Mouse (Mus musculus) heart, embryonic 14.5 days (tissue): ENCODE measurements around the gene Gm17087. TPM values are rescaled to one million over a fixed set of nuclear protein-coding genes. Genes with fewer than 3 reads are reported as not detected.

ENCODE experiments used
- ATAC-seq: fragments of 200-750 bp; cut with Nextera tagmentation; 2 replicates; pipeline ENCODE4 v1.8.0; 2017; ENCODE audit warnings: low read depth, moderate TSS enrichment; ENCODE audit not compliant: insufficient number of reproducible peaks, insufficient read depth, low FRiP score
- H3K27ac ChIP-seq, 2 experiments: fragments of 200-500 bp in 1 of 2; fragments of 300-500 bp in 1 of 2; sonication (generic) in 1 of 2; replicated peaks in 1 of 2; 2 replicates each; pipeline ENCODE4 v1.5.1; 2012 to 2014; ENCODE audit warnings: low read depth in 2 of 2, low read length in 2 of 2, control low read depth in 1 of 2, mild to moderate bottlenecking in 1 of 2, mixed read lengths in 1 of 2; ENCODE audit not compliant: control insufficient read depth in 1 of 2, insufficient read depth in 1 of 2
- H3K27me3 ChIP-seq: fragments of 300-500 bp; sonication (generic); 2 replicates; pipeline ENCODE4 v1.6.1; 2014; ENCODE audit warnings: mild to moderate bottlenecking, low read length, control low read depth; ENCODE audit not compliant: control insufficient read depth, insufficient read depth
- H3K36me3 ChIP-seq: fragments of 300-500 bp; sonication (generic); 2 replicates; pipeline ENCODE4 v1.6.1; 2014; ENCODE audit warnings: mild to moderate bottlenecking, control low read depth, low read length, mixed read lengths; ENCODE audit not compliant: control insufficient read depth, insufficient read depth
- H3K4me1 ChIP-seq, 2 experiments: fragments of 200-500 bp in 1 of 2; fragments of 300-500 bp in 1 of 2; sonication (generic) in 1 of 2; 2 replicates each; pipeline ENCODE4 v1.6.1; 2012 to 2014; ENCODE audit warnings: low read length in 2 of 2, control low read depth in 1 of 2, mixed read lengths in 1 of 2; ENCODE audit not compliant: control insufficient read depth in 2 of 2, insufficient read depth in 2 of 2
- H3K4me2 ChIP-seq: fragments of 300-500 bp; sonication (generic); 2 replicates; pipeline ENCODE4 v1.6.1; 2014; ENCODE audit warnings: mild to moderate bottlenecking, low read length
- H3K4me3 ChIP-seq, 2 experiments: fragments of 200-500 bp in 1 of 2; fragments of 300-500 bp in 1 of 2; sonication (generic) in 1 of 2; 2 replicates each; pipeline ENCODE4 v1.5.1; 2012 to 2014; ENCODE audit warnings: low read length in 2 of 2, mild to moderate bottlenecking in 2 of 2, control low read depth in 1 of 2, low read depth in 1 of 2, moderate library complexity in 1 of 2; ENCODE audit not compliant: control insufficient read depth in 1 of 2, insufficient read depth in 1 of 2
- H3K9ac ChIP-seq: fragments of 300-500 bp; sonication (generic); 2 replicates; pipeline ENCODE4 v1.6.1; 2014; ENCODE audit warnings: mild to moderate bottlenecking, low read length
- H3K9me3 ChIP-seq: fragments of 300-500 bp; sonication (generic); 2 replicates; pipeline ENCODE4 v1.6.1; 2016; ENCODE audit warnings: low read length, control low read depth; ENCODE audit not compliant: control insufficient read depth
- WGBS: fragments of 180-500 bp; shearing (Covaris S2); extraction: QIAGEN DNeasy Blood & Tissue Kit; methylation state at CpG from one replicate; pipeline ENCODE4 v1.1.7; 2014; 5-methylcytosine and 5-hydroxymethylcytosine counted together
- polyA plus RNA-seq: library from polyadenylated mRNA; unstranded; fragments of >200 nt; fragmentation: Nextera tagmentation; extraction: Ambion mirVana; gene quantifications from 2 replicates; pipeline ENCODE4 v1.2.1, GENCODE M21; 2014

The Gm17087 gene
- polyA plus RNA-seq, 1 experiment from 2014 or later: not detected

- no peaks in the 10 kb centered on the region for H3K9me3 ChIP-seq
- H3K4me1 ChIP-seq: peaks cover 7 to 11% of the 10 kb centered on the region in 2 experiments
- peak overlapping the region; percentile 52 to 60 for H3K4me3 ChIP-seq
- no peak for ATAC-seq
- peaks cover 26% of the 10 kb centered on the region for H3K27me3 ChIP-seq
- peak overlapping the region; percentile 58 for H3K9ac ChIP-seq
- no peaks in the 10 kb centered on the region for H3K36me3 ChIP-seq
- H3K27ac ChIP-seq: no peak overlapping the region
- H3K4me2 ChIP-seq: peak overlapping the region; percentile 81
- 6% methylated on average over 21 of the region's 21 CpGs for WGBS
Observed at GRCm38 (mm10) chr17:8525971-8526740, 40.6 kb downstream of the Gm17087 start.

DNA sequence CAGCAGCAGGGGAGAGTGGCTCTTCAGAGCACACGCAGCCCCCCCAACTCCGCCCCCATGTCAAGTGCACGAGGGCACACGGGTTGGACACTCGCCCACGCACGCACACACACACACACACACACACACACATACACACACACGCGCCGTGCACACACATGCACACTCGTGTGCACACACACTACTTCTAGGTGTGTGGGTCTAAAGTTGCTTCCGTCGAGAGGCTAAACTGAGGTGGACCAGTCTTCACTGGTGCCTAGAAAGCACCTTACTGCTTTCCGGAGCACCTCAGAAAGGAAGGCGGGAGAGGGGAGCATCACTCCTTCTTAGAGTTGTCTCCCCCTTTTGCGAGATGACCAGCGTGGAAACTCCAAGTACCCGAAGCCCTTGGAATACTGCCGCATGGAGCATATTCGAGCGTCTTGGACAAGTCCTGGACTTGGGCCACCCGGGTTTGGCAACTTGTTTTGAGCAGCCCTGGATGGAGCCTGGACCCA lies 41.5 kb downstream of the Gm17087 start, which contains the start of gene Pde10a:
Gene Pde10a, plus strand, starts transcription at position 148 of the 497 bp plus-strand sequence.
- peak within 1 kb of the TSS; percentile 52 to 60 for H3K4me3 ChIP-seq
- WGBS: 1% methylated on average over 22 of the region's 22 CpGs
- no peaks in the 10 kb centered on the region for H3K36me3 ChIP-seq
- H3K9ac ChIP-seq: peak within 1 kb of the TSS; percentile 65
- H3K27ac ChIP-seq: 0 out of 4 replicates have a peak within 1 kb of the TSS, but pooled peaks of 1 of the 2 experiments have one; percentile 33
- ATAC-seq: no peak
- H3K27me3 ChIP-seq: peaks cover 26% of the 10 kb centered on the region
- H3K9me3 ChIP-seq: no peaks in the 10 kb centered on the region
- peak within 1 kb of the TSS; percentile 81 for H3K4me2 ChIP-seq
- H3K4me1 ChIP-seq: peaks cover 7 to 11% of the 10 kb centered on the region in 2 experiments

- H3K27ac ChIP-seq: 0 out of 4 replicates have a peak overlapping the region, but pooled peaks of 1 of the 2 experiments have one; percentile 33
- WGBS: 1% methylated on average over 43 of the region's 45 CpGs
- H3K4me3 ChIP-seq: peak overlapping the region; percentile 52 to 60
- H3K36me3 ChIP-seq: no peaks in the 10 kb centered on the region
- peaks cover 7 to 11% of the 10 kb centered on the region in 2 experiments for H3K4me1 ChIP-seq
- H3K9ac ChIP-seq: peak overlapping the region; percentile 65
- no peaks in the 10 kb centered on the region for H3K9me3 ChIP-seq
- peaks cover 26% of the 10 kb centered on the region for H3K27me3 ChIP-seq
- H3K4me2 ChIP-seq: peak overlapping the region; percentile 81
- ATAC-seq: peak; percentile 82
Observed at GRCm38 (mm10) chr17:8524387-8525165, 42.2 kb downstream of the Gm17087 start.

DNA sequence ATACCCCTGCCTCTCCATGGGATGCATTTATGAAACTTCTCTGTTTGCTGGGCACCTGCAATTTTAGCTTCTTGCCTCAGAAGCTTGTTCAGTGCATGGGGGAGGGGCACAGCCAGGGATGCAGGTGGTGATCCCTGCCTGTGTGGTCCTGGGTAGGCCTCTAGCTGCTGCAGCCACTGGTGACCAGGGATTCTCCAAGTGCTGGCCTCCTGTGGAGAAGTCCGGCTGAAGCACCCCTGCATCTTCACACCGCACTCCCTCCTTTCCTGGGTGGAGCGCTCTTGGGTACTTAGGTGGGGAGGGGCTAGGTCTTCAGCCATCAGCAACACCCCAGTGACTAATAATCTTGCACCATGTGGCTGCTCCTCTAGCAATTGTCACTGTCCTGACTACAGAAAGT lies 42.8 kb downstream of the Gm17087 start:
- ATAC-seq: no peak
- Histone ChIP-seq H3K27ac (no peak overlapping the region), H3K9me3 (no peaks in the 10 kb centered on the region), H3K4me2 (peak overlapping the region; percentile 81), H3K4me3 (peak overlapping the region; percentile 52 to 60), H3K4me1 (peaks cover 7 to 11% of the 10 kb centered on the region in 2 experiments), H3K36me3 (no peaks in the 10 kb centered on the region), H3K9ac (peak overlapping the region; percentile 65), H3K27me3 (peaks cover 26% of the 10 kb centered on the region)
- WGBS: 15% methylated on average over 3 of the region's 3 CpGs

- H3K4me2 ChIP-seq: no peak overlapping the region
- H3K27me3 ChIP-seq: no peaks in the 10 kb centered on the region
- H3K36me3 ChIP-seq: no peaks in the 10 kb centered on the region
- 72% methylated on average over 6 of the region's 6 CpGs for WGBS
- H3K9ac ChIP-seq: no peak overlapping the region
- no peaks in the 10 kb centered on the region; a peak in 1 of 4 replicates for H3K4me1 ChIP-seq
- no peak overlapping the region for H3K4me3 ChIP-seq
- H3K9me3 ChIP-seq: no peaks in the 10 kb centered on the region
- H3K27ac ChIP-seq: no peak overlapping the region
- ATAC-seq: no peak
Observed at GRCm38 (mm10) chr17:8516006-8516405, 50.7 kb downstream of the Gm17087 start.

Other genes with a start within 250 kb of the Gm17087 start
- gene Prr18, start 229.5 kb downstream of the Gm17087 start, polyA plus RNA-seq: 0.08 TPM in 1 of 2 replicates, not detected in the other
- 1.6 and 2.5 TPM in 2 replicates for gene T2, start 211.0 kb downstream of the Gm17087 start, polyA plus RNA-seq
- 0.28 and 0.38 TPM in 2 replicates for gene T, start 132.5 kb downstream of the Gm17087 start, polyA plus RNA-seq
- gene Pde10a, start 41.6 kb downstream of the Gm17087 start, polyA plus RNA-seq: 1.2 and 2.5 TPM in 2 replicates